Mouse (Mus musculus): ENCODE results near the gene Cacul1.

DNA sequence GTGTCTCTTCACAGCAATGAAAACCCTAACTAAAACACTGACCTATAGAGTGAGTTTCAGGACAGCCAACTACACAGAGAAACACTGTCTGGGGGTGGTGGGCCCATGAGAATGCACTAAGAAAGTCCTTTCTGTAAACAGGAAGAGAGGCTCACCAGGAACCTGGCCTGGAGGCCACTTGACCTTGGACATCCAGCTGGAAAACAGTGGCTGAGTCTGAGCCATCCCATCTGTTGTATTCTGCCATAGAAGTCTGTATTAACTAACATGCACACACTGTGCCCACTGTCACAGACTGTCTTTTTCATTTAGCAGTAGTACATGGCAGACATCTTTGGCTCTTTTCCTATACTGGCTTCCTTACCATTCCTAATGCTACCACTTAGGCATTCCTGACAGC, 80.6 kb downstream of the Cacul1 start:
- TF ChIP-seq MYOG (IDR thresholded peaks at IDR 0.05; ENCODE audit: control insufficient read depth in 1 of 3, insufficient read depth in 1 of 3, insufficient read length in 2 of 3, low read depth in 2 of 3) (no peak), POLR2A (IDR thresholded peaks at IDR 0.05; ENCODE audit: insufficient read length, low read depth) (no peak), CEBPB (IDR thresholded peaks at IDR 0.05; ENCODE audit: insufficient read depth, poor library complexity, severe bottlenecking) (no peak), E2F4 (IDR thresholded peaks at IDR 0.05; ENCODE audit: insufficient read depth) (no peak), POLR2AphosphoS2 (IDR thresholded peaks at IDR 0.05; ENCODE audit: insufficient read length, low read depth) (no peak), TCF12 (IDR thresholded peaks at IDR 0.05; ENCODE audit: insufficient read depth, poor library complexity, severe bottlenecking) (no peak), MAX (IDR thresholded peaks at IDR 0.05; ENCODE audit: low read depth) (no peak), USF1 (IDR thresholded peaks at IDR 0.05; ENCODE audit: low read depth) (no peak)
